22 mouse cellular contexts compared by ENCODE assay signal in genomic region chr3:70802230-70802629, GRCm38 (mm10).
DNase-seq lines count a peak whose midpoint lies in the region; ATAC-seq and TF ChIP-seq lines count a peak whose summit lies in the region.
"Had no signal": no experiment of that assay in that cellular context is flagged by ENCODE, and none has a peak within 500 bp of the region (broad histone marks: within the 10 kb centered on the region; RNA-seq: fewer than 3 reads in every experiment).

No protein-coding gene starts in this region.

- ATAC-seq in forebrain, postnatal 0 days: peak; percentile 81
- ATAC-seq: intestine, embryonic 16.5 days; midbrain, embryonic 13.5 days had no signal

- no peak overlapping the region for H3K4me2 ChIP-seq in forebrain, postnatal 0 days (ENCODE audit: low read depth)
- H3K4me2 ChIP-seq: embryonic facial prominence, embryonic 13.5 days; midbrain, embryonic 13.5 days; stomach, embryonic 15.5 days had no signal

- 47% methylated on average over 4 of the region's 4 CpGs for WGBS in forebrain, postnatal 0 days

- H3K4me1 ChIP-seq in forebrain, postnatal 0 days (ENCODE audit: insufficient read depth): no peaks in the 10 kb centered on the region
- H3K4me1 ChIP-seq: embryonic facial prominence, embryonic 13.5 days; hindbrain, embryonic 10.5 days; midbrain, embryonic 13.5 days; stomach, embryonic 15.5 days had no signal

- TF ChIP-seq CTCF in forebrain, postnatal 0 days (IDR thresholded peaks at IDR 0.05; ENCODE audit: low read depth): no peak

- no peak overlapping the region for H3K27ac ChIP-seq in forebrain, postnatal 0 days (ENCODE audit: low read depth, low read length)
- H3K27ac ChIP-seq: embryonic facial prominence, embryonic 13.5 days; hindbrain, embryonic 10.5 days; kidney, postnatal 0 days; left cerebral cortex, adult 2 months; midbrain, embryonic 13.5 days; stomach, embryonic 15.5 days had no signal

- H3K4me3 ChIP-seq in forebrain, postnatal 0 days (ENCODE audit: low read depth, low read length): no peak overlapping the region
- H3K4me3 ChIP-seq: embryonic facial prominence, embryonic 13.5 days; hindbrain, embryonic 10.5 days; left cerebral cortex, adult 2 months; midbrain, embryonic 13.5 days; stomach, embryonic 15.5 days had no signal

- DNase-seq in cerebellum, postnatal 10 days: peak; percentile 3
- DNase-seq in cerebellum, postnatal 25 days: no peak
- DNase-seq in left cerebral cortex, adult 9 months (ENCODE audit: low spot score in 2 of 2): peak; percentile 3 to 38
- DNase-seq in left cerebral cortex, adult 11 months (ENCODE audit: low spot score): no peak
- peak; percentile 57 for DNase-seq in forebrain, postnatal 0 days
- peak; percentile 65 to 71 for DNase-seq in layer of hippocampus, postnatal 36 days
- no peak for DNase-seq in gastrocnemius, postnatal 4 days (ENCODE audit: low spot score in 2 of 2)
- DNase-seq in spleen, postnatal 4 days (ENCODE audit: low spot score in 2 of 2): no peak
- DNase-seq: adrenal gland, postnatal 25 days; cerebellum, adult 11 months; heart, adult 11 months; liver; lung, adult 18-20 months; lung, postnatal 4 days; thymus, postnatal 14 days had no signal

- H3K36me3 ChIP-seq in forebrain, postnatal 0 days (ENCODE audit: insufficient read depth): no peaks in the 10 kb centered on the region
- H3K36me3 ChIP-seq: embryonic facial prominence, embryonic 13.5 days; hindbrain, embryonic 10.5 days; midbrain, embryonic 13.5 days; stomach, embryonic 15.5 days had no signal

- H3K9me3 ChIP-seq in forebrain, postnatal 0 days (ENCODE audit: low read length): no peaks in the 10 kb centered on the region
- H3K9me3 ChIP-seq: embryonic facial prominence, embryonic 13.5 days; hindbrain, embryonic 10.5 days; midbrain, embryonic 13.5 days; stomach, embryonic 15.5 days had no signal

- H3K27me3 ChIP-seq in forebrain, postnatal 0 days (ENCODE audit: insufficient read depth, low read length): no peaks in the 10 kb centered on the region
- H3K27me3 ChIP-seq: embryonic facial prominence, embryonic 13.5 days; midbrain, embryonic 13.5 days; stomach, embryonic 15.5 days had no signal

- no peak overlapping the region for H3K9ac ChIP-seq in forebrain, postnatal 0 days
- H3K9ac ChIP-seq: embryonic facial prominence, embryonic 13.5 days; midbrain, embryonic 13.5 days; stomach, embryonic 15.5 days had no signal

Comparison
In these comparisons a context has a peak if more than half of its experiments do, and no peak if none do; other contexts are left out.
1. DNase-seq: peak in cerebellum, postnatal 10 days (2 of 2), left cerebral cortex, adult 9 months (2 of 2), forebrain, postnatal 0 days (single experiment) and layer of hippocampus, postnatal 36 days (2 of 2); none in cerebellum, postnatal 25 days (0 of 2), left cerebral cortex, adult 11 months (single experiment), gastrocnemius, postnatal 4 days (0 of 2) and spleen, postnatal 4 days (0 of 2).